8 mouse cellular contexts compared by ENCODE assay signal in the genomic region with DNA sequence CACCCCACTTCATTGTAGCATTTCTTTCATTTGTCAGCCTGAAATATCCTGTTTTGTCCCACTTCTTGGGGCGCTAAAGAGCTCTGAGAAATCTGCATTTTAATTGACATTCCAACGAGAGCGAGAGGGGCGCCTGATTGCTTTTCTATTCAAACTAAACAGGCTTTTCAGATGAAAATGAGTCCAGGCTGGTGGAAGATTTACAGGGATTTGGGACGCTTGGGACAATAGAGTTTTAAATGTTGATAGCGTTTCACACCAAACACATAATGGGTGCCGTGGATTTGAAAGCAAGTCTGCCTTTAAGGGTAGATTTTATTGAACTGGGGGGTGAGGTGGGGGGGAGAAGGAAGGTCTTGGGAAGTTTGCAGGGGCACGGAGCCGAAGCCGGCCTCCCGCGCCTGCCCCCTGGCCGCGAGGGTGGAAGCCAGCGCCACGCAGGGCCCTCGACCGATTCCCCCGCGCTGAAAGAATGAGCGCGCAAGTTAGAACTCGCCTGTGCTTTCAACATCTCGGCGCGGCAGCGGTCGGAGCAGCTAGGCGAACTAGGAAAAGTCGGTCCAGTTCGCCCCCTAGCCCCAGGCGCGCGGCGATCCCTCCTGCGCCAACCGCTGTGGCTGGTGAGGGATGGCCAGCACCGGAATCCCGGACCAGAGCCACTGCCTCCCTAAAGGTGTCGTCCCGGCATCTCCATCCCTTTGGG.
DNase-seq lines count a peak whose midpoint lies in the region; ATAC-seq and TF ChIP-seq lines count a peak whose summit lies in the region.

No protein-coding gene starts in this region.

- intact Hi-C loops in left cerebral cortex, adult 2 months (cut with DNase I), result loop anchor here (5.0 to 10.0 kb wide), 3 partner anchors 47 to 510 kb away; no protein-coding TSS in a partner anchor
- intact Hi-C loops in left cerebral cortex, postnatal 25 days (cut with DNase I), result loop anchor here (5.0 to 10.0 kb wide), 3 partner anchors 47 to 90 kb away; no protein-coding TSS in a partner anchor

- peak overlapping the region; percentile 83 for H3K4me2 ChIP-seq in embryonic facial prominence, embryonic 15.5 days (replicated peaks)
- peak overlapping the region; percentile 61 for H3K4me2 ChIP-seq in hindbrain, embryonic 11.5 days (replicated peaks; ENCODE audit: low read depth, low read length)
- H3K4me2 ChIP-seq in stomach, embryonic 14.5 days (replicated peaks; ENCODE audit: low read depth, low read length), result peak overlapping the region; percentile 63

- H3K27ac ChIP-seq in left cerebral cortex, adult 2 months, result peak overlapping the region; percentile 69
- H3K27ac ChIP-seq in embryonic facial prominence, embryonic 15.5 days (replicated peaks), result peak overlapping the region; percentile 93
- H3K27ac ChIP-seq in hindbrain, embryonic 11.5 days (ENCODE audit: low read depth, low read length), result peak overlapping the region; percentile 81
- peak overlapping the region; percentile 91 for H3K27ac ChIP-seq in stomach, embryonic 14.5 days (ENCODE audit: low read length)

- H3K4me3 ChIP-seq in left cerebral cortex, adult 2 months, result peak overlapping the region; percentile 60
- peak overlapping the region; percentile 82 for H3K4me3 ChIP-seq in embryonic facial prominence, embryonic 15.5 days (replicated peaks)
- H3K4me3 ChIP-seq in hindbrain, embryonic 11.5 days (ENCODE audit: low read depth, low read length), result peak overlapping the region; percentile 82
- peak overlapping the region; percentile 71 for H3K4me3 ChIP-seq in stomach, embryonic 14.5 days (ENCODE audit: low read depth, low read length)

- under 1% methylated on average over 41 of the region's 41 CpGs for WGBS in embryonic facial prominence, embryonic 15.5 days
- 1% methylated on average over 41 of the region's 41 CpGs for WGBS in hindbrain, embryonic 11.5 days
- under 1% methylated on average over 41 of the region's 41 CpGs for WGBS in stomach, embryonic 14.5 days

- ATAC-seq in embryonic facial prominence, embryonic 15.5 days (ENCODE audit: insufficient number of reproducible peaks, low FRiP score, low TSS enrichment, low read depth), result no peak
- ATAC-seq in hindbrain, embryonic 11.5 days (ENCODE audit: low FRiP score), result 0 out of 2 replicates have a peak, but pooled peaks have one; percentile 13
- ATAC-seq in stomach, embryonic 14.5 days (ENCODE audit: insufficient number of reproducible peaks, insufficient read depth, low FRiP score, low read depth), result no peak

- DNase-seq in left cerebral cortex, adult 2 months (ENCODE audit: extremely low spot score in 1 of 2, low spot score in 2 of 2), result peak in 1 of 2 experiments; percentile 57
- no peak for DNase-seq in left cerebral cortex, adult 11 months (ENCODE audit: low spot score)
- DNase-seq in hindbrain, embryonic 11.5 days (ENCODE audit: low spot score), result no peak
- peak; percentile 39 to 49 for DNase-seq in left cerebral cortex, postnatal 25 days (ENCODE audit: low spot score in 2 of 2)
- peak; percentile 67 for DNase-seq in mesoderm, embryonic 11.5 days (ENCODE audit: low read depth, low spot score)
- DNase-seq in thymus, postnatal 25 days, result no peak

- H3K9ac ChIP-seq in embryonic facial prominence, embryonic 15.5 days, result peak overlapping the region; percentile 92
- H3K9ac ChIP-seq in hindbrain, embryonic 11.5 days (ENCODE audit: low read depth, low read length), result peak overlapping the region; percentile 88
- peak overlapping the region; percentile 93 for H3K9ac ChIP-seq in stomach, embryonic 14.5 days (replicated peaks; ENCODE audit: low read depth, low read length)

- no peaks in the 10 kb centered on the region for H3K9me3 ChIP-seq in embryonic facial prominence, embryonic 15.5 days (replicated peaks)
- no peaks in the 10 kb centered on the region for H3K9me3 ChIP-seq in hindbrain, embryonic 11.5 days (ENCODE audit: control insufficient read depth, low read length)
- no peaks in the 10 kb centered on the region for H3K9me3 ChIP-seq in stomach, embryonic 14.5 days (ENCODE audit: control insufficient read depth, low read depth, low read length)

- 0 out of 2 replicates have a peak, but pooled peaks cover 9% of the 10 kb centered on the region for H3K36me3 ChIP-seq in embryonic facial prominence, embryonic 15.5 days
- H3K36me3 ChIP-seq in hindbrain, embryonic 11.5 days (ENCODE audit: control insufficient read depth, insufficient read depth, low read length), result no peaks in the 10 kb centered on the region
- H3K36me3 ChIP-seq in stomach, embryonic 14.5 days (ENCODE audit: control insufficient read depth, insufficient read depth, low read length), result peaks cover 19% of the 10 kb centered on the region; the same call in 1 of the 2 replicates

- peak; percentile 19 for TF ChIP-seq CTCF in left cerebral cortex, adult 2 months (IDR thresholded peaks at IDR 0.05)

- H3K4me1 ChIP-seq in embryonic facial prominence, embryonic 15.5 days, result peaks cover 49% of the 10 kb centered on the region
- H3K4me1 ChIP-seq in hindbrain, embryonic 11.5 days (replicated peaks; ENCODE audit: control insufficient read depth, insufficient read depth, low read length), result peaks cover 16% of the 10 kb centered on the region
- H3K4me1 ChIP-seq in stomach, embryonic 14.5 days (ENCODE audit: control insufficient read depth, insufficient read depth, low read length), result peaks cover 26% of the 10 kb centered on the region

- H3K27me3 ChIP-seq in embryonic facial prominence, embryonic 15.5 days, result no peaks in the 10 kb centered on the region
- no peaks in the 10 kb centered on the region for H3K27me3 ChIP-seq in hindbrain, embryonic 11.5 days (ENCODE audit: control insufficient read depth, insufficient read depth, low read length)
- no peaks in the 10 kb centered on the region for H3K27me3 ChIP-seq in stomach, embryonic 14.5 days (ENCODE audit: control insufficient read depth, insufficient read depth, low read length)

Comparison
In these comparisons a context has a peak if more than half of its experiments do, and no peak if none do; other contexts are left out.
1. DNase-seq: peak in left cerebral cortex, postnatal 25 days (2 of 2) and mesoderm, embryonic 11.5 days (single experiment); none in left cerebral cortex, adult 11 months (single experiment), hindbrain, embryonic 11.5 days (single experiment) and thymus, postnatal 25 days (single experiment).
2. Peak in every context shown above with its lines, with median percentiles within 50 percentile points of each other: H3K27ac ChIP-seq, H3K4me3 ChIP-seq, H3K4me2 ChIP-seq and H3K9ac ChIP-seq.